Mouse (Mus musculus): Measurements from ENCODE around the gene Zfp976. TPM values are rescaled to one million over a fixed set of nuclear protein-coding genes. Genes with fewer than 3 reads are reported as not detected.
"Not testable (repeated sequence)": the region's sequence is repeated elsewhere in the genome, so short reads cannot be mapped to it uniquely, and the experiment has no call there.

Gene Zfp976
- 2.4 and 3.3 TPM in 2 replicates for polyA plus RNA-seq (2015; fragmentation: Nextera tagmentation; extraction: Ambion mirVana)

DNA sequence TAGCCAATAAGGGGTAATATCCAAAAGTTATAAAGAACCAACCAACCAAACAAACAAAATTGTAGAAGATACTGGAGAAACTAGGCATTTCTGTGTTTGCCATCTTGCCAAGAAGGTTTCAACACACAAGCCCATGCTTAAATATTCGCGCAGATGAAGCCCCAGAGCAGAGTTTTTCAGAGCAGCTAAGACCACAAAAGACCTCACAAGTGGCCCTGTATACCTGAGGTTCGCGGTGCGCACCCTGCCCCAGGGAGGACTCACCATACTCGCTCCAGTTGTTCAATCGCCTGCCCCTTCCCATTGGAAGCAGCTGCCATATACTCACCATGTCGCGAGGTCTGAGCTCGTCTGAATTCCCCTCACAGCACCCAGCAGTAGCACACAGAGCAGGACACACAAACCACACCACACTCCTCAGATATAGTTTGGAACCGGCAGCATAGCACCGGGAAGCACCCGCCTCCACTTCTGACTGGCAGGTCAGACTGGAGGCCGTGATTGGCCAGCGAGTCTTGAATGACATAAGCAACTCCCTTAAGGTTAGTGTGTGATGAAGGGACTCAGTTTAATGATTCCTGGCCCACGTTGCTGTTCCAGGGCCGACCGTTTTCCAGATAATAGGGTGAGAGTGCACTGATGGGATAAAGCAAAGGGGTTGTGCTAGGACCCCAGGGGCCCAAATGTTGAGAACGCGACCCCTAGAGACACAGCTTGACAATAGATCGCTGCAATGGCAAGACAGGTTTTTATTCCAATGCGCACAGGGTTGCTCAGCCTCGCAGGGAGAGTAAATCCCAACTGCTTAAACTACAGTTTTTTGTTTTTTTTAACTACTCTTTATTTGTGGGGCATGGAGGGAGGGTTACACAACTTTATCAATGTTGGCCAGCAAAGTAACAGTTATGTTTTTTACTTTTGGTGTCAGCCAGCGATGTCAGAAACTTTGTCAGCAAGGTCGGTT lies at the start of gene Zfp976:
Gene Zfp976, minus strand, starts transcription at position 437 of the 964 bp plus-strand sequence.
- not testable (repeated sequence) for H3K27ac ChIP-seq (ENCODE audit: low read length); H3K36me3 ChIP-seq (ENCODE audit: control insufficient read depth, insufficient read depth, low read length); H3K27me3 ChIP-seq (ENCODE audit: control insufficient read depth, insufficient read depth, low read depth, low read length); H3K9me3 ChIP-seq (replicated peaks; ENCODE audit: control insufficient read depth, low read length, poor library complexity, severe bottlenecking); H3K4me1 ChIP-seq (ENCODE audit: control insufficient read depth, insufficient read depth, low read length)
- 4% methylated on average over 25 of the region's 25 CpGs for WGBS
- peak; percentile 99 for ATAC-seq
- Histone ChIP-seq H3K9ac (ENCODE audit: low read depth, low read length) (peak within 1 kb of the TSS; percentile 54), H3K4me3 (ENCODE audit: low read depth, low read length) (peak within 1 kb of the TSS; percentile 43), H3K4me2 (ENCODE audit: low read length) (peak within 1 kb of the TSS; percentile 54)

- H3K4me2 ChIP-seq (ENCODE audit: low read length); H3K36me3 ChIP-seq (ENCODE audit: control insufficient read depth, insufficient read depth, low read length); H3K27ac ChIP-seq (ENCODE audit: low read length); H3K9ac ChIP-seq (ENCODE audit: low read depth, low read length); H3K4me1 ChIP-seq (ENCODE audit: control insufficient read depth, insufficient read depth, low read length); ATAC-seq; H3K4me3 ChIP-seq (ENCODE audit: low read depth, low read length); H3K9me3 ChIP-seq (replicated peaks; ENCODE audit: control insufficient read depth, low read length, poor library complexity, severe bottlenecking); H3K27me3 ChIP-seq (ENCODE audit: control insufficient read depth, insufficient read depth, low read depth, low read length): not testable (repeated sequence)
- WGBS, result 92% methylated on average over 6 of the region's 6 CpGs
Measured at GRCm38 (mm10) chr7:42680081-42680480, 37.7 kb upstream of the Zfp976 start.

- not testable (repeated sequence) for ATAC-seq; H3K4me1 ChIP-seq (ENCODE audit: control insufficient read depth, insufficient read depth, low read length); H3K9ac ChIP-seq (ENCODE audit: low read depth, low read length); H3K27me3 ChIP-seq (ENCODE audit: control insufficient read depth, insufficient read depth, low read depth, low read length); H3K4me2 ChIP-seq (ENCODE audit: low read length); H3K27ac ChIP-seq (ENCODE audit: low read length); H3K9me3 ChIP-seq (replicated peaks; ENCODE audit: control insufficient read depth, low read length, poor library complexity, severe bottlenecking); H3K36me3 ChIP-seq (ENCODE audit: control insufficient read depth, insufficient read depth, low read length); H3K4me3 ChIP-seq (ENCODE audit: low read depth, low read length)
Measured at GRCm38 (mm10) chr7:42679646-42680045, 37.3 kb upstream of the Zfp976 start.

GRCm38 (mm10) chr7:42660140-42660539 lies 17.8 kb upstream of the Zfp976 start:
- ATAC-seq; H3K9ac ChIP-seq (ENCODE audit: low read depth, low read length); H3K27me3 ChIP-seq (ENCODE audit: control insufficient read depth, insufficient read depth, low read depth, low read length); H3K4me3 ChIP-seq (ENCODE audit: low read depth, low read length); H3K9me3 ChIP-seq (replicated peaks; ENCODE audit: control insufficient read depth, low read length, poor library complexity, severe bottlenecking); H3K27ac ChIP-seq (ENCODE audit: low read length); H3K4me2 ChIP-seq (ENCODE audit: low read length); H3K4me1 ChIP-seq (ENCODE audit: control insufficient read depth, insufficient read depth, low read length); H3K36me3 ChIP-seq (ENCODE audit: control insufficient read depth, insufficient read depth, low read length): not testable (repeated sequence)
- 67% methylated on average over 4 of the region's 5 CpGs for WGBS

- H3K27ac ChIP-seq (ENCODE audit: low read length); H3K27me3 ChIP-seq (ENCODE audit: control insufficient read depth, insufficient read depth, low read depth, low read length); ATAC-seq; H3K4me2 ChIP-seq (ENCODE audit: low read length); H3K4me1 ChIP-seq (ENCODE audit: control insufficient read depth, insufficient read depth, low read length); H3K36me3 ChIP-seq (ENCODE audit: control insufficient read depth, insufficient read depth, low read length); H3K4me3 ChIP-seq (ENCODE audit: low read depth, low read length); H3K9ac ChIP-seq (ENCODE audit: low read depth, low read length): not testable (repeated sequence)
- 75% methylated on average over 2 of the region's 2 CpGs for whole genome bisulfite sequencing
- H3K9me3 ChIP-seq (replicated peaks; ENCODE audit: control insufficient read depth, low read length, poor library complexity, severe bottlenecking), result peaks cover 13% of the 10 kb centered on the region; the same call in 1 of the 2 replicates
Measured at GRCm38 (mm10) chr7:42655211-42655610, 12.8 kb upstream of the Zfp976 start.

DNA sequence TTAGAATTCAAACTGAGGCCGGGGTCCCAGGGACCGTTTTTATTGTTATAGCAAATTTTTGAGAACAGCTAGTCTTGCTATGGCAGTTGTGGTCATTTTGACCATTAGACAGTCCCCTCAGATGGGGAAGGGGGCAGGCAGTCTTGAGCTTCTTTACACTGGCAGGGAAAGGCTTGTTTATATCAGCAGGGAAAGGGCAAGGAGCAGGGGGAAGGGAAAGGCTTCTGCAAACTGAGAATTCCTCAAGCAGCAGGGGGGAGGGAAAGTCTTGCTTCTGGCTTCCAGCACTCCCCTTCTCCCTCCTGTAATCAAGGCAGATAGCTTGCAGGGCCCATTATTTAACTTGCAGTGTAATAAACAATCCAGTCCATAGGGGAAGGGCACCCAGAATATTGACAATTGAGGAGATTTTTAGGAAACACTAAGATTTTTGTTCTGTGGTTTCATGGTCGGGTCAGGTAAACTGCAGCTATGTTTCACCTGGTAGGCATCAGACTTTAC lies 782 bp upstream of the Zfp976 start:
- not testable (repeated sequence) for H3K9me3 ChIP-seq (replicated peaks; ENCODE audit: control insufficient read depth, low read length, poor library complexity, severe bottlenecking); ATAC-seq; H3K27ac ChIP-seq (ENCODE audit: low read length); H3K9ac ChIP-seq (ENCODE audit: low read depth, low read length); H3K36me3 ChIP-seq (ENCODE audit: control insufficient read depth, insufficient read depth, low read length); H3K27me3 ChIP-seq (ENCODE audit: control insufficient read depth, insufficient read depth, low read depth, low read length); H3K4me1 ChIP-seq (ENCODE audit: control insufficient read depth, insufficient read depth, low read length)
- 27% methylated on average over 3 of the region's 3 CpGs for WGBS
- peak overlapping the region; percentile 54 for H3K4me2 ChIP-seq (ENCODE audit: low read length)
- peak overlapping the region; percentile 43; the same call in 1 of the 2 replicates for H3K4me3 ChIP-seq (ENCODE audit: low read depth, low read length)

DNA sequence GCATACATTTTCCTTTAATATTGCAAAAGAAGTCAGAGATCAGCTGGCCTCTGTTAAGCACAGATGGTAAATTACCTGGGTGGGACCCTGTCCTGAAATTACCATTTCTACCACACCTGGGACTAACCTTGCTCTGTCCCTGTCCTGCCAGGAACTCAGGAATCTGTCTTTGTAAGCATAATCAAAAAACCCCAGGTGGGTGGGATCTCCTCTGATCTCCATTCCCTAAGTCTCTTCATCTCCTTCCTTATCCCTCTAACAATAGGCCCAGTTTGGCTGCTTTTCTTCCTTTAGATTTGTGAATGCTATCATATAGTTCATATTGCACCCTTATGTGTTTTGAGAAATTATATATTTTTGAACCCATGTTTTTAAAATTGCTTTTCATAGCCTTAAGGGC lies 11.4 kb downstream of the Zfp976 start:
- H3K27me3 ChIP-seq (ENCODE audit: control insufficient read depth, insufficient read depth, low read depth, low read length); ATAC-seq; H3K4me3 ChIP-seq (ENCODE audit: low read depth, low read length); H3K4me2 ChIP-seq (ENCODE audit: low read length); H3K4me1 ChIP-seq (ENCODE audit: control insufficient read depth, insufficient read depth, low read length); H3K9ac ChIP-seq (ENCODE audit: low read depth, low read length); H3K27ac ChIP-seq (ENCODE audit: low read length); H3K36me3 ChIP-seq (ENCODE audit: control insufficient read depth, insufficient read depth, low read length): not testable (repeated sequence)
- H3K9me3 ChIP-seq (replicated peaks; ENCODE audit: control insufficient read depth, low read length, poor library complexity, severe bottlenecking), result 0 out of 2 replicates have a peak, but pooled peaks cover 11% of the 10 kb centered on the region

GRCm38 (mm10) chr7:42595666-42596065 lies 46.7 kb downstream of the Zfp976 start:
- H3K36me3 ChIP-seq (ENCODE audit: control insufficient read depth, insufficient read depth, low read length); H3K27me3 ChIP-seq (ENCODE audit: control insufficient read depth, insufficient read depth, low read depth, low read length); H3K9ac ChIP-seq (ENCODE audit: low read depth, low read length); H3K4me1 ChIP-seq (ENCODE audit: control insufficient read depth, insufficient read depth, low read length); ATAC-seq; H3K4me2 ChIP-seq (ENCODE audit: low read length); H3K4me3 ChIP-seq (ENCODE audit: low read depth, low read length); H3K27ac ChIP-seq (ENCODE audit: low read length): not testable (repeated sequence)
- H3K9me3 ChIP-seq (replicated peaks; ENCODE audit: control insufficient read depth, low read length, poor library complexity, severe bottlenecking), result peaks cover 29% of the 10 kb centered on the region

- peaks cover 17% of the 10 kb centered on the region for H3K9me3 ChIP-seq (replicated peaks; ENCODE audit: control insufficient read depth, low read length, poor library complexity, severe bottlenecking)
- H3K4me3 ChIP-seq (ENCODE audit: low read depth, low read length); H3K4me1 ChIP-seq (ENCODE audit: control insufficient read depth, insufficient read depth, low read length); H3K36me3 ChIP-seq (ENCODE audit: control insufficient read depth, insufficient read depth, low read length); H3K4me2 ChIP-seq (ENCODE audit: low read length); H3K9ac ChIP-seq (ENCODE audit: low read depth, low read length); H3K27me3 ChIP-seq (ENCODE audit: control insufficient read depth, insufficient read depth, low read depth, low read length); H3K27ac ChIP-seq (ENCODE audit: low read length); ATAC-seq: not testable (repeated sequence)
- 90% methylated on average over 11 of the region's 11 CpGs for WGBS
Measured at GRCm38 (mm10) chr7:42592413-42592812, 50.0 kb downstream of the Zfp976 start, which contains the start of gene Zfp977. Gene Zfp977 (minus strand): TSS chr7:42592547.

Measured in midbrain, embryonic 16.5 days (tissue).